Mouse (Mus musculus): ENCODE results near the gene Stox2.

DNA sequence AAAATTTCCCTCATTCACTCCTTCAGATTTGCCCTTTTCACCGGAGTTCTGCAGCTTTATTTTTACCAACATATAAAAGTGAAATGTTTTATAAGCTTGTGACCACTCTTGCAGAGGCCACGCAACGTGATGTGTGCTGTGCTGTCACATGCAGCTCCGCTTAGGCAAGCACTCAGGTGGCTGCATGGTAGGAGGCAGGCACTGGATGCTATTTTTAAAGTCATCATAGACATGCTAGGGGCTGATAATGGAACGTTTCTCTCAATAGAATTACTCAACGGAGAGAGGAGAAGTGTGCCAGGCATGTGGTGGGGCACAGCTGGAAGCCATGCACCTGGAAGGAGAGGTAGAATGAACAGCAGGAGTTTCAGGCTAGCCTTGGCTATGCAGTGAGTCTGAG, 49.3 kb upstream of the Stox2 start:
- no peak for TF ChIP-seq CTCF (IDR thresholded peaks at IDR 0.05 in 2 of 3, conservative IDR thresholded peaks at IDR 0.05 in 1 of 3; ENCODE audit: control insufficient read depth in 1 of 3, insufficient read depth in 1 of 3, low read depth in 2 of 3, low read length in 3 of 3, poor library complexity in 1 of 3, severe bottlenecking in 1 of 3)
- TF ChIP-seq JUND (IDR thresholded peaks at IDR 0.05; ENCODE audit: low read depth, low read length), result no peak
- TF ChIP-seq ZKSCAN1 (IDR thresholded peaks at IDR 0.05; ENCODE audit: low read depth, low read length), result no peak
- no peak for TF ChIP-seq NELFE (IDR thresholded peaks at IDR 0.05; ENCODE audit: low read depth, low read length)
- TF ChIP-seq MAX (IDR thresholded peaks at IDR 0.05; ENCODE audit: low read length), result no peak
- TF ChIP-seq EP300 (IDR thresholded peaks at IDR 0.05; ENCODE audit: low read depth in 1 of 2, low read length in 2 of 2), result no peak
- TF ChIP-seq RAD21 (IDR thresholded peaks at IDR 0.05; ENCODE audit: low read depth, low read length), result no peak
- no peak for TF ChIP-seq E2F4 (IDR thresholded peaks at IDR 0.05; ENCODE audit: borderline replicate concordance, low read depth, low read length)
- TF ChIP-seq ZC3H11A (IDR thresholded peaks at IDR 0.05; ENCODE audit: low read depth, low read length), result no peak
- no peak for TF ChIP-seq USF1 (IDR thresholded peaks at IDR 0.05; ENCODE audit: low read depth, low read length)
- TF ChIP-seq UBTF (IDR thresholded peaks at IDR 0.05; ENCODE audit: borderline replicate concordance, insufficient read depth, low read depth, low read length), result no peak
- no peak for TF ChIP-seq POLR2A (IDR thresholded peaks at IDR 0.05; ENCODE audit: control insufficient read depth in 1 of 2, insufficient read depth in 1 of 2, low read depth in 1 of 2, low read length in 2 of 2, poor library complexity in 1 of 2)
- TF ChIP-seq POLR2AphosphoS5 (IDR thresholded peaks at IDR 0.05; ENCODE audit: borderline replicate concordance, low read depth, low read length), result no peak

Measured in MEL (cell line).